In the genomic region with DNA sequence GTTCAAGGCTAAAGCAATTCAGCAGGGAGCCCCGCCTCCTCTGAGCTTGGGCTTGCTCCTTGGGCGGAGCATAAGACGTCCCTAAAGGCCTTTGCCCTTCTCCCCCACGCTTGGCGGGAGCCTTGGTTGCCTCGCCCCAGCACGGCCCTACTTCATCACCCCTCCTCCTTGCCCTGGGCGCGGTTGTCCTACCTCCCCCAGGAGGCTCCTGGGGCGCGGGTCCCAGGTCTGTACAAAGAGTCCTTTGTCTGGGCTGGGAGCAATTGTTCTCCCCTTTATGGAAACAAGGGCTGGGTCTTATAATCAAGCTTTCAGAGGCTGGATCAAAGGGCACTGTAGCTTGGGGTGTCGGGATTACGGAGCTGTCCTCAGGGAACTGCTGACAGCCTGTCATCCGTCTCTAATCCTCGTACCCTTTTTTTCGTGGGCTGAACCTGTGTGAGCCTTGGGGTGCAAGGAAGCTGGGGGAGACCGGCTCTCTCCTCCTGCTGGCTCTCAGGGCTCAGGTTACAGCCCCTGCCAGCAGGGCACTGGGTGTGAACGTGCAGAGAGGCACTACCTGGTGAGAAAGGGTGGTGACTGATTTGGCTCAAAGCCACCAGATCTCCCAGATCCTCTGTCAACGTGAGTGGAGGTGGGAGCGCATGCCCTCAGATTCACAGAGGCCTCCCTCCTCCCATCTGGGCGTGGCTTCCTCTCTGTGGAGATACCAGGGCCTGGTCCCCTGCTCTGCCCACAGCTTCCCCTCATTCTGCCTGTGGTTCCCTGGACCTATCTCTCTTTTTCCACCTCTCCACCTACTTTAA, we compare ENCODE assay signal across 9 mouse cellular contexts. TPM values are rescaled to one million over a fixed set of nuclear protein-coding genes. Genes with fewer than 3 reads are reported as not detected.
DNase-seq lines count a peak whose midpoint lies in the region; ATAC-seq lines count a peak whose summit lies in the region.
"Had no signal": no experiment of that assay in that cellular context is flagged by ENCODE, and none has a peak within 500 bp of the region (broad histone marks: within the 10 kb centered on the region; RNA-seq: fewer than 3 reads in every experiment).

No protein-coding gene starts in this region.

- no peak for DNase-seq in heart, adult 8-10 months (ENCODE audit: low spot score)
- DNase-seq in intestine, embryonic 14.5 days (ENCODE audit: low spot score), result peak; percentile 83
- peak; percentile 85 for DNase-seq in retina, postnatal 1 day
- DNase-seq in layer of hippocampus, postnatal 36 days, result no peak
- DNase-seq in spleen, postnatal 36 days (ENCODE audit: low spot score in 2 of 2), result no peak

- H3K4me1 ChIP-seq in heart, embryonic 12.5 days (replicated peaks), result peaks cover 13% of the 10 kb centered on the region
- peaks cover 10% of the 10 kb centered on the region for H3K4me1 ChIP-seq in embryonic facial prominence, embryonic 12.5 days
- peaks cover 5% of the 10 kb centered on the region; the same call in 1 of the 2 replicates for H3K4me1 ChIP-seq in intestine, embryonic 14.5 days (replicated peaks; ENCODE audit: control insufficient read depth, insufficient read depth, low read length)
- H3K4me1 ChIP-seq in liver, embryonic 15.5 days (replicated peaks), result peaks cover 18% of the 10 kb centered on the region

- no peaks in the 10 kb centered on the region for H3K9me3 ChIP-seq in heart, embryonic 12.5 days (replicated peaks)
- H3K9me3 ChIP-seq in embryonic facial prominence, embryonic 12.5 days, result no peaks in the 10 kb centered on the region
- no peaks in the 10 kb centered on the region for H3K9me3 ChIP-seq in intestine, embryonic 14.5 days (ENCODE audit: control insufficient read depth, low read length)
- H3K9me3 ChIP-seq in liver, embryonic 15.5 days (replicated peaks), result no peaks in the 10 kb centered on the region

- peak overlapping the region; percentile 1 for H3K9ac ChIP-seq in heart, embryonic 12.5 days
- H3K9ac ChIP-seq in embryonic facial prominence, embryonic 12.5 days, result no peak overlapping the region
- peak overlapping the region; percentile 11; the same call in 1 of the 2 replicates for H3K9ac ChIP-seq in intestine, embryonic 14.5 days (ENCODE audit: low read length)
- no peak overlapping the region for H3K9ac ChIP-seq in liver, embryonic 15.5 days

- peaks cover 58% of the 10 kb centered on the region for H3K27me3 ChIP-seq in heart, embryonic 12.5 days (replicated peaks)
- no peaks in the 10 kb centered on the region for H3K27me3 ChIP-seq in embryonic facial prominence, embryonic 12.5 days
- H3K27me3 ChIP-seq in intestine, embryonic 14.5 days (replicated peaks; ENCODE audit: control insufficient read depth, insufficient read depth, low read length), result no peaks in the 10 kb centered on the region
- 0 out of 2 replicates have a peak, but pooled peaks cover 3% of the 10 kb centered on the region for H3K27me3 ChIP-seq in liver, embryonic 15.5 days

- peak; percentile 59; the same call in 1 of the 2 replicates for ATAC-seq in heart, embryonic 12.5 days (ENCODE audit: insufficient number of reproducible peaks, low FRiP score)
- peak; percentile 78 for ATAC-seq in embryonic facial prominence, embryonic 12.5 days (ENCODE audit: insufficient number of reproducible peaks, insufficient read depth, low FRiP score, low TSS enrichment)
- peak; percentile 96 for ATAC-seq in intestine, embryonic 14.5 days (replicated peaks; ENCODE audit: low FRiP score, low TSS enrichment, low read depth)
- ATAC-seq in liver, embryonic 15.5 days (ENCODE audit: insufficient read depth), result peak; percentile 18; the same call in 1 of the 2 replicates

- no peak overlapping the region for H3K4me3 ChIP-seq in heart, embryonic 12.5 days
- H3K4me3 ChIP-seq in embryonic facial prominence, embryonic 12.5 days, result peak overlapping the region; percentile 15; the same call in 1 of the 2 replicates
- no peak overlapping the region for H3K4me3 ChIP-seq in intestine, embryonic 14.5 days (ENCODE audit: low read depth, low read length)
- no peak overlapping the region for H3K4me3 ChIP-seq in liver, embryonic 15.5 days (replicated peaks)

- WGBS in heart, embryonic 12.5 days, result 2% methylated on average over 21 of the region's 21 CpGs
- 4% methylated on average over 21 of the region's 21 CpGs for WGBS in embryonic facial prominence, embryonic 12.5 days
- WGBS in intestine, embryonic 14.5 days, result 5% methylated on average over 21 of the region's 21 CpGs
- WGBS in liver, embryonic 15.5 days (ENCODE audit: insufficient replicate concordance), result 8% methylated on average over 21 of the region's 21 CpGs

- H3K4me2 ChIP-seq in heart, embryonic 12.5 days, result peak overlapping the region; percentile 49
- peak overlapping the region; percentile 46 for H3K4me2 ChIP-seq in embryonic facial prominence, embryonic 12.5 days (replicated peaks)
- peak overlapping the region; percentile 21 for H3K4me2 ChIP-seq in intestine, embryonic 14.5 days (ENCODE audit: low read length)
- peak overlapping the region; percentile 48 for H3K4me2 ChIP-seq in liver, embryonic 15.5 days

- no peaks in the 10 kb centered on the region for H3K36me3 ChIP-seq in heart, embryonic 12.5 days
- H3K36me3 ChIP-seq in embryonic facial prominence, embryonic 12.5 days, result no peaks in the 10 kb centered on the region
- no peaks in the 10 kb centered on the region for H3K36me3 ChIP-seq in intestine, embryonic 14.5 days (ENCODE audit: control insufficient read depth, insufficient read depth, low read length)
- no peaks in the 10 kb centered on the region for H3K36me3 ChIP-seq in liver, embryonic 15.5 days (replicated peaks)

- H3K27ac ChIP-seq in heart, embryonic 12.5 days (ENCODE audit: poor library complexity, severe bottlenecking), result no peak overlapping the region
- H3K27ac ChIP-seq in embryonic facial prominence, embryonic 12.5 days, result peak overlapping the region; percentile 55
- H3K27ac ChIP-seq in intestine, embryonic 14.5 days (ENCODE audit: low read depth), result peak overlapping the region; percentile 84
- no peak overlapping the region for H3K27ac ChIP-seq in liver, embryonic 15.5 days (replicated peaks)

RNA-seq across cellular contexts. Expression of gene Gpr37l1, which starts 31.7 kb away (rescaled TPM):
- not detected in 2 replicates for polyA plus RNA-seq in heart, embryonic 12.5 days (2016; fragmentation: Nextera tagmentation; extraction: Ambion mirVana)
- total RNA-seq in heart, adult 8-10 months (2022), result under 1 TPM; 0.44 to 0.71 (median 0.65) TPM
- polyA plus RNA-seq in embryonic facial prominence, embryonic 12.5 days (2016; fragmentation: Nextera tagmentation; extraction: Ambion mirVana), result not detected in 2 replicates
- 0.35 and 0.50 TPM in 2 replicates for polyA plus RNA-seq in intestine, embryonic 14.5 days (2014; fragmentation: Nextera tagmentation; extraction: Ambion mirVana)
- not detected in 2 replicates for polyA plus RNA-seq in liver, embryonic 15.5 days (2015; fragmentation: Nextera tagmentation; extraction: Ambion mirVana)
- total RNA-seq in layer of hippocampus, postnatal 36 days (2021), result 100 to 1,000 TPM; 188 to 199 TPM
- total RNA-seq: neutrophil, adult 5-6 weeks had no signal

RNA-seq across cellular contexts. Expression of gene Arl8a, which starts 52.6 kb away (rescaled TPM):
- polyA plus RNA-seq in heart, embryonic 12.5 days (2016; fragmentation: Nextera tagmentation; extraction: Ambion mirVana), result 36.4 and 36.6 TPM in 2 replicates
- 10 to 100 TPM; 19.0 to 21.4 (median 20.7) TPM for total RNA-seq in heart, adult 8-10 months (2022)
- polyA plus RNA-seq in embryonic facial prominence, embryonic 12.5 days (2016; fragmentation: Nextera tagmentation; extraction: Ambion mirVana), result 78.6 and 81.2 TPM in 2 replicates
- polyA plus RNA-seq in intestine, embryonic 14.5 days (2014; fragmentation: Nextera tagmentation; extraction: Ambion mirVana), result 54.2 and 55.1 TPM in 2 replicates
- 11.2 and 12.4 TPM in 2 replicates for polyA plus RNA-seq in liver, embryonic 15.5 days (2015; fragmentation: Nextera tagmentation; extraction: Ambion mirVana)
- 100 to 1,000 TPM; 251 to 253 TPM for total RNA-seq in layer of hippocampus, postnatal 36 days (2021)

RNA-seq across cellular contexts. Expression of gene Elf3, which starts 59.2 kb away (rescaled TPM):
- polyA plus RNA-seq in heart, embryonic 12.5 days (2016; fragmentation: Nextera tagmentation; extraction: Ambion mirVana), result 0.48 and 0.91 TPM in 2 replicates
- under 1 TPM in 1 of 4 experiments, not detected in 3; 0.14 TPM for total RNA-seq in heart, adult 8-10 months (2022)
- 5.5 and 6.6 TPM in 2 replicates for polyA plus RNA-seq in embryonic facial prominence, embryonic 12.5 days (2016; fragmentation: Nextera tagmentation; extraction: Ambion mirVana)
- polyA plus RNA-seq in intestine, embryonic 14.5 days (2014; fragmentation: Nextera tagmentation; extraction: Ambion mirVana), result 160 and 169 TPM in 2 replicates
- polyA plus RNA-seq in liver, embryonic 15.5 days (2015; fragmentation: Nextera tagmentation; extraction: Ambion mirVana), result 1.0 and 1.4 TPM in 2 replicates
- total RNA-seq in layer of hippocampus, postnatal 36 days (2021), result not detected

Comparison
In these comparisons a context has a peak if more than half of its experiments do, and no peak if none do; other contexts are left out.
1. ATAC-seq: peak in every context shown above with its lines; median percentile 96 in intestine, embryonic 14.5 days; 78 in embryonic facial prominence, embryonic 12.5 days; 59 in heart, embryonic 12.5 days; 18 in liver, embryonic 15.5 days.
2. H3K27ac ChIP-seq: peak in embryonic facial prominence, embryonic 12.5 days (single experiment) and intestine, embryonic 14.5 days (single experiment); none in heart, embryonic 12.5 days (single experiment) and liver, embryonic 15.5 days (single experiment).
3. H3K9ac ChIP-seq: peak in heart, embryonic 12.5 days (single experiment) and intestine, embryonic 14.5 days (single experiment); none in embryonic facial prominence, embryonic 12.5 days (single experiment) and liver, embryonic 15.5 days (single experiment).
4. DNase-seq: peak in intestine, embryonic 14.5 days (single experiment) and retina, postnatal 1 day (single experiment); none in heart, adult 8-10 months (single experiment), layer of hippocampus, postnatal 36 days (0 of 2) and spleen, postnatal 36 days (0 of 2).
5. RNA of gene Elf3, which starts 59.2 kb away (polyA plus RNA-seq): 160 to 169 TPM in intestine, embryonic 14.5 days; 5.5 to 6.6 TPM in embryonic facial prominence, embryonic 12.5 days, 1.0 to 1.4 TPM in liver, embryonic 15.5 days and 0.48 to 0.91 TPM in heart, embryonic 12.5 days; every median in the first group is over 10 times any median in the second.
6. Peak in every context shown above with its lines, with median percentiles within 50 percentile points of each other: H3K4me2 ChIP-seq.